Mouse (Mus musculus): ENCODE measurements around the gene Kif6.

DNA sequence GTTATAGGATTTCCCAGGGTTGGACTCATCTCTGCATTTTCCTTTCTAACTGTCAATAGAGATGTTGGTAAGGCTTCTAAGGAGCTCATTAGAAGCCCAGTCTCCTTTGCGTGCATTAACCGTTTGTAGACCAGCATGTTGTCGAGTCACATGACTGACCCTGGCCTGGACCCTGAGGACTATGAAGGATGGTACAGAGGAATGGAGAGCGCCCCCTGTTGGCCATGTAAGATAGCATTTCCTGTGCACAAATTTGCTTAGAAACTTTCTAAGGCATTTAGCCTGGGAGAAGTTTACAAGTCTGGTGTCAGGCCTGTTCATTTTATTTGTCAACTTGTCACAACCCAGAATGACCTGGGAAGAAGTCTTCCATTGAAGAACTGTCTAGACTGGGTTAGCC, 144.1 kb downstream of the Kif6 start:
- TF ChIP-seq CTCF (IDR thresholded peaks at IDR 0.05; ENCODE audit: low read depth), result no peak
- TF ChIP-seq EP300 (IDR thresholded peaks at IDR 0.05; ENCODE audit: low read depth), result no peak
